Mouse (Mus musculus) midbrain, embryonic 12.5 days (tissue): ENCODE measurements around the gene Vpreb3. TPM values are rescaled to one million over a fixed set of nuclear protein-coding genes. Genes with fewer than 3 reads are reported as not detected.

Source experiments
- ATAC-seq: fragments of 200-750 bp; cut with Nextera tagmentation; 2 replicates; pipeline ENCODE4 v1.8.0; 2017; ENCODE audit warnings: low read depth, moderate TSS enrichment, moderate library complexity; ENCODE audit not compliant: low FRiP score
- H3K27ac ChIP-seq: fragments of 300-500 bp; sonication (generic); replicated peaks from 2 replicates; pipeline ENCODE4 v1.5.1; 2016; ENCODE audit warnings: mild to moderate bottlenecking
- H3K27me3 ChIP-seq: fragments of 300-500 bp; sonication (generic); 2 replicates; pipeline ENCODE4 v1.6.1; 2016; ENCODE audit warnings: mild to moderate bottlenecking
- H3K36me3 ChIP-seq: fragments of 300-500 bp; sonication (generic); 2 replicates; pipeline ENCODE4 v1.6.1; 2016
- H3K4me1 ChIP-seq: fragments of 300-500 bp; sonication (generic); 2 replicates; pipeline ENCODE4 v1.6.1; 2016
- H3K4me2 ChIP-seq: fragments of 300-500 bp; sonication (generic); replicated peaks from 2 replicates; pipeline ENCODE4 v1.6.1; 2016; ENCODE audit warnings: mild to moderate bottlenecking, moderate library complexity
- H3K4me3 ChIP-seq: fragments of 300-500 bp; sonication (generic); 2 replicates; pipeline ENCODE4 v1.5.1; 2016; ENCODE audit warnings: mild to moderate bottlenecking
- H3K9ac ChIP-seq: fragments of 300-500 bp; sonication (generic); replicated peaks from 2 replicates; pipeline ENCODE4 v1.6.1; 2016; ENCODE audit warnings: mild to moderate bottlenecking, moderate library complexity
- H3K9me3 ChIP-seq: fragments of 300-500 bp; sonication (generic); 2 replicates; pipeline ENCODE4 v1.6.1; 2016; ENCODE audit warnings: mild to moderate bottlenecking
- WGBS: fragments of 180-500 bp; shearing (Covaris S2); methylation state at CpG from one replicate; pipeline ENCODE4 v1.1.7; 2016; 5-methylcytosine and 5-hydroxymethylcytosine counted together
- polyA plus RNA-seq: library from polyadenylated mRNA; unstranded; fragments of >200 nt; fragmentation: Nextera tagmentation; extraction: Ambion mirVana; gene quantifications from 2 replicates; pipeline ENCODE4 v1.2.1, GENCODE M21; 2016

The Vpreb3 gene
- 0.71 TPM in 1 of 2 replicates, not detected in the other for polyA plus RNA-seq

DNA sequence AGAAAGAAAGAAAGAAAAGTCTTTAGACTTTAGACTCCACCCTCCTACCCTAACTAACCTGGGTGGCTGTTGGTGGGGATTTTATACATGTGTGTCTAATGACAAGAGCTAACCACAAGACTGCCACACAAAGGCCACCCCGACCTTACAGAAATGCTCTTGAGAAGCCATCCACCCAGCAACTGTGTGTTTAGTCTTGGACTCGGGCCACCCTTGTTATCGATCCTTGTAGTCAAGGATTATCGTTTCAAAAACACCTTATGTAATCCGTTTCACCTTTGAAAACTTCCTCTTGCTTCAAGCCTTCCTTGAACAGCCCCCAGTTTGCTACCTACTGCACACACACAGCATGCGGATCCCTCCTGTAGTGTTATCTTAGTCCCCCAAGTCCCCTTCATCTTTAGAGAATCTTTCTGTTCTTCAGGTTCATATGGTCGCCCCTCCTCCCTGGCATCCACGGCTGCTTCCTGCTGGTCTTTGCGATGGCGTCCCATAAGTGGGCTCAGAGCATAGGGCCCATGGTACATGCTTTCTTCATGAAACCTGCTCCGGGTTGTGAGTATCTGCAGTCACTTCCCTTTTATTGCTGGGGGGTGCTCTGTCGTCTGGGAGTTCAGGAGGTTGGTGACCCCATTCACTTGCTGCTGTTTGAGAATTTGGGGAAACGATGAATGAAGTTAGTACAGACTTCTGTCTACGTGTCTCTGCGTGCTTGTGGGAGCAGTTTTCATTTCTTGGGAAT is at the start of gene Vpreb3:
TSS of gene Vpreb3 (plus strand) at position 322 of the 742 bp plus-strand sequence.
- ATAC-seq, result no peak
- Histone ChIP-seq H3K36me3 (no peaks in the 10 kb centered on the region), H3K27ac (no peak within 1 kb of the TSS), H3K9me3 (no peaks in the 10 kb centered on the region), H3K4me1 (peaks cover 9% of the 10 kb centered on the region; the same call in 1 of the 2 replicates), H3K27me3 (peaks cover 22% of the 10 kb centered on the region), H3K4me2 (no peak within 1 kb of the TSS), H3K9ac (no peak within 1 kb of the TSS), H3K4me3 (no peak within 1 kb of the TSS)
- WGBS, result 83% methylated on average over 15 of the region's 15 CpGs

- peaks cover 45% of the 10 kb centered on the region for H3K36me3 ChIP-seq
- WGBS, result 3% methylated on average over 49 of the region's 51 CpGs
- peak within 1 kb of the TSS; percentile 45 for H3K4me3 ChIP-seq
- peak within 1 kb of the TSS; percentile 53; the same call in 1 of the 2 replicates for H3K9ac ChIP-seq
- no peaks in the 10 kb centered on the region for H3K9me3 ChIP-seq
- H3K4me2 ChIP-seq, result peak within 1 kb of the TSS; percentile 95
- H3K27me3 ChIP-seq, result no peaks in the 10 kb centered on the region
- H3K4me1 ChIP-seq, result peaks cover 15% of the 10 kb centered on the region
- peak within 1 kb of the TSS; percentile 63 for H3K27ac ChIP-seq
- peak; percentile 99 for ATAC-seq
These were observed 49.6 kb upstream of the Vpreb3 start, which contains the start of gene Derl3 for GRCm38 (mm10) chr10:75893089-75893750. Derl3 (plus strand) TSS chr10:75893413.

DNA sequence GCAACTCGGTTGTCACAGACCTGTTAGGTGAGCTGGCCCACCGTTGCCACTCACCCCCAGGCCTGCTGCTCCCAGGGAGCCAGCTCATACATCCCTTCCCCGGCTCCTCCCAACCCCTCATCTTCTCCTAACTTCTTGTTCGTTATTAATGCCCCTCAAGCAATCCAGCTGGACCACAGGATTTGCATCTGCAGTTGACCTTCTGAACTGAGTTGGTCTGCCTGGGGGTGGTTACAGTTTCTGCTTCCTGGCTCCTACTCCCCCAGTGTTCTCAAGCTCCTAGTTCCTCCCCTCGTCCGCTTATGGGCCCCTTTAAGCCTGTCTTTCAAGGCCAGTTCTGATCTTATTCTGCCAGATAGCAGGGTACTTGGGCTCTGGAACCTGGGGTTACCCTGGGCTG is 48.3 kb upstream of the Vpreb3 start:
- no peak for ATAC-seq
- H3K36me3 ChIP-seq, result peaks cover 59% of the 10 kb centered on the region
- WGBS, result 79% methylated on average over 6 of the region's 6 CpGs
- no peaks in the 10 kb centered on the region for H3K9me3 ChIP-seq
- H3K4me2 ChIP-seq, result no peak overlapping the region
- no peak overlapping the region for H3K4me3 ChIP-seq
- H3K27me3 ChIP-seq, result no peaks in the 10 kb centered on the region
- H3K27ac ChIP-seq, result no peak overlapping the region
- H3K4me1 ChIP-seq, result peaks cover 15% of the 10 kb centered on the region
- H3K9ac ChIP-seq, result no peak overlapping the region

DNA sequence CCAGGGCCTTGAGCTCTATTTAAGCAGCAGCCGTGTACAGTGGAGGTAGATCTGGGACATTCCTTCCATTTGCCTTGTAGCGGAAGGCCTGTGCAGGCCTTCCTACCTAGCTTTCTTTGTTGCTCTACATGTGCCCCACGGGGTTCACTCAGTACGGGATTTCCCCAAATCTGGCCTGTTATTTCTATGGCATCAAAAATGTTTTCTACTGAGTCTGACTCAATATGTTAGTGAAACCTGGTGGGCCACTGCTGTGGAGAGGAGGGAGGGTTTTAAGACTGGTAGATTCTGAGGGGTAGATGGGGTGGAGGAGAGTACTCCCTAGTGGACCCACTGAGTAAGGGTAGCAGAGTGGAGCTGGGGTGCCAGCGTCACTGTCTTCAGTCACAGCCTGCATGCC is 47.1 kb upstream of the Vpreb3 start:
- Histone ChIP-seq H3K9me3 (no peaks in the 10 kb centered on the region), H3K4me1 (peaks cover 15% of the 10 kb centered on the region), H3K27ac (no peak overlapping the region), H3K27me3 (no peaks in the 10 kb centered on the region), H3K4me2 (no peak overlapping the region), H3K36me3 (peaks cover 70% of the 10 kb centered on the region), H3K9ac (no peak overlapping the region), H3K4me3 (no peak overlapping the region)
- 93% methylated on average over 5 of the region's 5 CpGs for WGBS
- ATAC-seq, result no peak

DNA sequence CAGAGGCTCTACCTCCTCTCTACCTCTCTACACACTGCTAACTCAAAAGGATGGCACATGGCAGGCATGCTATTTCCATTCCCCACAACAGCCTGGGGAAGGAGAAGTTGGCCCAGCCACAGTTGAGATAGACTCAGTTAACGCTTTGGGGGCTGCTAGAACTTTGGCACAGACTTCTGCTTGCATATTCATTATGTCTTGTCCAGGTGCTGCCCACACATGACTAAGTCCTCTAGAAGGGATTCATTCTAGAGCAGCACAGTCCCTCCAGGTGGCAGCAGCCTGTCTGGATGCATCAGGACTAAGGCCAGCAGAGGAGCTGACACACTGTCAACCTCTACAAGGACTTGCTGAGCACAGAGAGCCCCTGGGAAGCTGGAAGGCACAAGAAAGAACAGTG is 46.6 kb upstream of the Vpreb3 start:
- Histone ChIP-seq H3K9me3 (no peaks in the 10 kb centered on the region), H3K36me3 (peaks cover 74% of the 10 kb centered on the region), H3K4me2 (no peak overlapping the region), H3K27me3 (no peaks in the 10 kb centered on the region), H3K9ac (no peak overlapping the region), H3K27ac (no peak overlapping the region), H3K4me3 (no peak overlapping the region), H3K4me1 (peaks cover 15% of the 10 kb centered on the region)
- 100% methylated on average over 1 of the region's 1 CpGs for WGBS
- ATAC-seq, result no peak

GRCm38 (mm10) chr10:75897373-75897772 is 45.5 kb upstream of the Vpreb3 start:
- WGBS, result 49% methylated on average over 6 of the region's 6 CpGs
- no peak for ATAC-seq
- H3K9ac ChIP-seq, result no peak overlapping the region

GRCm38 (mm10) chr10:75898039-75898564 is 44.8 kb upstream of the Vpreb3 start:
- Histone ChIP-seq H3K36me3 (peaks cover 93% of the 10 kb centered on the region), H3K4me1 (peaks cover 11% of the 10 kb centered on the region), H3K9me3 (no peaks in the 10 kb centered on the region), H3K27me3 (no peaks in the 10 kb centered on the region), H3K9ac (no peak overlapping the region), H3K27ac (no peak overlapping the region), H3K4me2 (no peak overlapping the region), H3K4me3 (no peak overlapping the region)
- no peak for ATAC-seq
- 80% methylated on average over 6 of the region's 6 CpGs for WGBS

More at GRCm38 (mm10) chr10:75897373-75897772, 45.5 kb upstream of the Vpreb3 start:
- H3K27me3 ChIP-seq, result no peaks in the 10 kb centered on the region
- peaks cover 15% of the 10 kb centered on the region for H3K4me1 ChIP-seq
- no peaks in the 10 kb centered on the region for H3K9me3 ChIP-seq
- no peak overlapping the region for H3K4me3 ChIP-seq
- H3K36me3 ChIP-seq, result peaks cover 85% of the 10 kb centered on the region
- H3K27ac ChIP-seq, result no peak overlapping the region
- H3K4me2 ChIP-seq, result no peak overlapping the region

DNA sequence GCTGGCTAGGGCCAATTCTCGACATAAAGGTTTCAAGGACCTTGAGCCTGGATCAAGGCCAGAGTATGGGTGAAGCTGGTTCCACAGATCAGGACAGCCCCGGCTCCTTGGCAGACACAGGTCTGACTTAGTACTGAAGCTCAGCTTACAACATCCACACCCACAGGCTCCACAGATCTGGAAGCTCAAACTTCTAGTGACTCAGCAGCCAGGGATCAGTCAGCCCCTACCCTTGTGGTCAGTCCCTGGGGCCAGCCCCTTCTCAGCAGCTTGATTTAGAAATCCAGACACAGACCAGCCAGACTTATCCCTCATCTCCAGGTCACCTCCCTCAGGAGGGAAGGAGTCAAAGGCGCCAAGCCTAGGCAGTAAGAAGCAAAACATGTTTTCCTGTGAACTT is 44.0 kb upstream of the Vpreb3 start:
- no peak overlapping the region for H3K4me2 ChIP-seq
- WGBS, result 69% methylated on average over 3 of the region's 3 CpGs
- H3K36me3 ChIP-seq, result peaks cover 97% of the 10 kb centered on the region

DNA sequence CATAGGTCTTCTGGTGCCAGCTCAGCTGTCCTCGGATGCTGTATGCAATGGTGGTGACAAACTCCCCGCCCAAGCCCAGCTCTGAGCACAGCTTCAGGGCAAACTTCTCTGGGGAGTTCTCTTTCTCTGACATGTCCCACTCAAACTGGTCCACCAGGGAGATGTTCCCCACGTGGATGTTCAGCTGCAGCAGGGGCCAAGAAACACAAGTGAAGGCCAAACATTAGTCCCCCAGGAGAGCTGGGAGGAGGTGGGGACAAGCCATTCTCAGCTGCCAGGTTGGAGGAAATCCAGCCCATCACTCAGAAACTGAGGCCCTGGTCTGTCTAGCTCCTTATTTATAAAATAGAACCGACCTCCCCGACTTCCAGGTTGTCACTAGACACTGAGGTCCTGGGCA is 38.5 kb upstream of the Vpreb3 start:
- Histone ChIP-seq H3K36me3 (peaks cover 96% of the 10 kb centered on the region), H3K4me3 (no peak overlapping the region), H3K9me3 (no peaks in the 10 kb centered on the region), H3K9ac (no peak overlapping the region), H3K27me3 (no peaks in the 10 kb centered on the region), H3K4me2 (no peak overlapping the region), H3K27ac (no peak overlapping the region), H3K4me1 (no peaks in the 10 kb centered on the region)
- no peak for ATAC-seq
- WGBS, result 88% methylated on average over 5 of the region's 5 CpGs

More for the DNA sequence above, 44.0 kb upstream of the Vpreb3 start:
- Histone ChIP-seq H3K9ac (no peak overlapping the region), H3K27me3 (no peaks in the 10 kb centered on the region), H3K27ac (0 out of 2 replicates have a peak overlapping the region, but pooled peaks have one; percentile 11), H3K4me1 (peaks cover 4% of the 10 kb centered on the region), H3K9me3 (no peaks in the 10 kb centered on the region), H3K4me3 (no peak overlapping the region)
- no peak for ATAC-seq

- H3K9ac ChIP-seq, result no peak overlapping the region
- no peak overlapping the region for H3K4me2 ChIP-seq
- no peak overlapping the region for H3K27ac ChIP-seq
- peaks cover 96% of the 10 kb centered on the region for H3K36me3 ChIP-seq
- WGBS, result 96% methylated on average over 4 of the region's 4 CpGs
- H3K4me3 ChIP-seq, result no peak overlapping the region
- H3K4me1 ChIP-seq, result no peaks in the 10 kb centered on the region
- no peak for ATAC-seq
- H3K9me3 ChIP-seq, result no peaks in the 10 kb centered on the region
- H3K27me3 ChIP-seq, result no peaks in the 10 kb centered on the region
These were observed 36.0 kb upstream of the Vpreb3 start for GRCm38 (mm10) chr10:75906882-75907281.

- H3K36me3 ChIP-seq, result peaks cover 90% of the 10 kb centered on the region
- ATAC-seq, result no peak
- no peak overlapping the region for H3K27ac ChIP-seq
- H3K27me3 ChIP-seq, result no peaks in the 10 kb centered on the region
- H3K4me3 ChIP-seq, result no peak overlapping the region
- no peaks in the 10 kb centered on the region for H3K9me3 ChIP-seq
- no peak overlapping the region for H3K9ac ChIP-seq
- H3K4me1 ChIP-seq, result no peaks in the 10 kb centered on the region
- WGBS, result 90% methylated on average over 2 of the region's 2 CpGs
- H3K4me2 ChIP-seq, result no peak overlapping the region
These were observed 32.2 kb upstream of the Vpreb3 start for GRCm38 (mm10) chr10:75910698-75911097.

DNA sequence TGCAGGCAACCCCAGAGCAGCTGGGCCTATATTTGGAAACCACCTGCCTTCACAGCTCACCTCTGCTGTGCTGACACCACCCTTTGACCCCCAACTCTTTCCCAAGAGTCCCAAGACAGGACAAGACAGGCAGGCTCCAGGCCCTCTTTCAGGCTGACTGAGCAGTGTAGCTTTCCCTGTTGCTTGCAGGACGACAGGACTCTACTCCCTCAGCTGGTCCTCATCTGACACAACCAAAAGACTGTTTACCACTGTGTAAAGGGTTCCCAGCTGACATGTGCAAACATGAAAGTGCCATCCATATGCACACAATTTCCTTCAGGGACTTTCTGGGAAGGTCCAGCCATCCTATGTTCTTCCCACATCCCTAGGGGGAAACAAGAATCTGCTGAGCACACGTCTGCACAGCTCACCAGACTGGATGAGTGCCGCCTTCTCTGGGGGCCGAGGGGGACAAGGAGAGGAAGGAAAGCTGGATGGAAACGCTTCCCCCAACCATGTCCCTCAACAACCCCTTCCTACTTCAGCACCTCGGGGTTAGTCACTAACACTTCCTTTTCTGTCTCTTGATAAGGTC is 29.8 kb upstream of the Vpreb3 start:
- Histone ChIP-seq H3K4me2 (no peak overlapping the region), H3K4me3 (no peak overlapping the region), H3K4me1 (peaks cover under 1% of the 10 kb centered on the region; the same call in 1 of the 2 replicates), H3K27ac (no peak overlapping the region), H3K9me3 (no peaks in the 10 kb centered on the region), H3K9ac (no peak overlapping the region), H3K36me3 (peaks cover 78% of the 10 kb centered on the region), H3K27me3 (no peaks in the 10 kb centered on the region)
- no peak for ATAC-seq
- 81% methylated on average over 6 of the region's 6 CpGs for WGBS
